ENCODE assay signal across 7 mouse cellular contexts in the genomic region with DNA sequence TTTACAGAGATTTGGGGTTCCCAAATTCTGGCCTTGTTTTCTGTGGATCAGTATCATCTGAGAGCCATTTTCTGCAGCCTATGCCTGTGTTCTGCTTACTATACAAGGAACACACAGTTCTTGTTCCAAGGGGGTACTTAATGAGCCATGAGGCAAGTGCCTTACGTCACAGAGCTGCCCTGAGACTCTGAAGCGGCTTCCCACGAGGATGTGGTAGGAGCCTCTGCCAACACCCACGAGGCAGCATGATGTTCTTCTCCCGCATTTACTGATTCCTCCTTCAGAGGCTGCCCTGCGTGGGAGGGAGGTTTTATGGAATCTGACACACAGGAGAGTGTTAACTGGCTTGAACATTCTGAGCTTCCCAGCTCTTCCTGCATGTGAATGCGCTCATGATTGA.
DNase-seq lines count a peak whose midpoint lies in the region; ATAC-seq and TF ChIP-seq lines count a peak whose summit lies in the region.

No protein-coding gene starts in this region.

- no peak for TF ChIP-seq CTCF in midbrain, postnatal 0 days (IDR thresholded peaks at IDR 0.05)

- H3K27me3 ChIP-seq in midbrain, postnatal 0 days (ENCODE audit: insufficient read depth, low read length), result no peaks in the 10 kb centered on the region
- no peaks in the 10 kb centered on the region for H3K27me3 ChIP-seq in midbrain, embryonic 10.5 days (ENCODE audit: low read depth, poor library complexity, severe bottlenecking)

- H3K9me3 ChIP-seq in midbrain, postnatal 0 days (ENCODE audit: low read length), result no peaks in the 10 kb centered on the region
- H3K9me3 ChIP-seq in midbrain, embryonic 10.5 days (replicated peaks), result no peaks in the 10 kb centered on the region

- H3K4me1 ChIP-seq in midbrain, postnatal 0 days (ENCODE audit: insufficient read depth, low read length), result no peaks in the 10 kb centered on the region
- H3K4me1 ChIP-seq in midbrain, embryonic 10.5 days, result no peaks in the 10 kb centered on the region

- no peak for ATAC-seq in midbrain, postnatal 0 days (ENCODE audit: low FRiP score)

- peak; percentile 43 for DNase-seq in midbrain, postnatal 0 days (ENCODE audit: low spot score)
- DNase-seq in midbrain, embryonic 10.5 days (ENCODE audit: low spot score), result no peak
- peak; percentile 60 to 71 for DNase-seq in cerebellum, postnatal 14 days
- peak; percentile 24 for DNase-seq in kidney, postnatal 10 days
- peak; percentile 59 for DNase-seq in skeletal muscle tissue, adult 2 months (ENCODE audit: low read depth, low spot score)
- no peak for DNase-seq in spleen, postnatal 10 days (ENCODE audit: low spot score in 2 of 2)
- no peak for DNase-seq in T-cell, adult 2 months (ENCODE audit: low spot score)

- no peak overlapping the region for H3K9ac ChIP-seq in midbrain, postnatal 0 days (replicated peaks; ENCODE audit: low read length, poor library complexity, severe bottlenecking)

- 56% methylated on average over 7 of the region's 7 CpGs for WGBS in midbrain, postnatal 0 days
- 81% methylated on average over 7 of the region's 7 CpGs for WGBS in midbrain, embryonic 10.5 days

- H3K36me3 ChIP-seq in midbrain, postnatal 0 days (ENCODE audit: insufficient read depth, low read length), result no peaks in the 10 kb centered on the region
- no peaks in the 10 kb centered on the region for H3K36me3 ChIP-seq in midbrain, embryonic 10.5 days

- H3K4me2 ChIP-seq in midbrain, postnatal 0 days (ENCODE audit: low read depth, low read length, poor library complexity, severe bottlenecking), result no peak overlapping the region

- H3K27ac ChIP-seq in midbrain, postnatal 0 days (ENCODE audit: low read depth, low read length), result no peak overlapping the region
- no peak overlapping the region for H3K27ac ChIP-seq in midbrain, embryonic 10.5 days (replicated peaks)

- H3K4me3 ChIP-seq in midbrain, postnatal 0 days (ENCODE audit: low read depth, low read length), result no peak overlapping the region
- no peak overlapping the region for H3K4me3 ChIP-seq in midbrain, embryonic 10.5 days

Comparison
In these comparisons a context has a peak if more than half of its experiments do, and no peak if none do; other contexts are left out.
1. DNase-seq: peak in midbrain, postnatal 0 days (single experiment), cerebellum, postnatal 14 days (2 of 2), kidney, postnatal 10 days (single experiment) and skeletal muscle tissue, adult 2 months (single experiment); none in midbrain, embryonic 10.5 days (single experiment), spleen, postnatal 10 days (0 of 2) and T-cell, adult 2 months (single experiment).